In the genomic region with DNA sequence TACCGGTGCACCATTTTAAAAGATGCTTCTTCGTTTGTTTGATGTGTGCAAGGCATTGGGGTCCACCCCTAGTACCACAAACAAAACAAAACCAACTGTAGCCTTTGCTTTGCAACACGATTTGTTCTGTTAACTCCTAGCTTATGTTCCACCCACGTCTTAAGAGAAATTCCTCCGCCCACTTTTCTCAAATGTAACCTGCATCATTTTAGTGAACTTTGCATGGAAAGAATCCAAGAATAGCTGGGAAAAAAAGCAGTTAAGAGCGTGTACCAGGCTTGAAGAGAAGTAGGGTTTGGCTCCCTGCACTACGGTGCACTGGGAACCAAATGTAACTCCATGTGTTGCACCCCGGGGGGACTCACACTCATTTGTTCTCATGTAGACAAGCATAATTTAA, we compare ENCODE assay signal across 8 mouse cellular contexts. TPM values are rescaled to one million over a fixed set of nuclear protein-coding genes. Genes with fewer than 3 reads are reported as not detected.
DNase-seq lines count a peak whose midpoint lies in the region; ATAC-seq and TF ChIP-seq lines count a peak whose summit lies in the region.

No protein-coding gene starts in this region.

- H3K27ac ChIP-seq in kidney, embryonic 14.5 days (ENCODE audit: low read depth, low read length): 0 out of 2 replicates have a peak overlapping the region, but pooled peaks have one; percentile 94
- H3K27ac ChIP-seq in midbrain, embryonic 12.5 days (replicated peaks): no peak overlapping the region
- no peak overlapping the region for H3K27ac ChIP-seq in thymus, adult 2 months (ENCODE audit: control insufficient read depth, insufficient read depth, low read length)

- peak overlapping the region; percentile 66 for H3K4me3 ChIP-seq in kidney, embryonic 14.5 days (ENCODE audit: low read length)
- H3K4me3 ChIP-seq in midbrain, embryonic 12.5 days: peak overlapping the region; percentile 100
- no peak overlapping the region for H3K4me3 ChIP-seq in thymus, adult 2 months (ENCODE audit: control insufficient read depth, insufficient read depth, low read length)

- ATAC-seq in kidney, embryonic 14.5 days (ENCODE audit: low FRiP score, low TSS enrichment): no peak
- ATAC-seq in midbrain, embryonic 12.5 days (ENCODE audit: low FRiP score, low read depth): no peak

- H3K9ac ChIP-seq in kidney, embryonic 14.5 days (ENCODE audit: low read depth, low read length): peak overlapping the region; percentile 100
- peak overlapping the region; percentile 100 for H3K9ac ChIP-seq in midbrain, embryonic 12.5 days (replicated peaks)

- no peaks in the 10 kb centered on the region for H3K27me3 ChIP-seq in kidney, embryonic 14.5 days (ENCODE audit: control insufficient read depth, insufficient read depth, low read length)
- H3K27me3 ChIP-seq in midbrain, embryonic 12.5 days: no peaks in the 10 kb centered on the region
- H3K27me3 ChIP-seq in thymus, adult 2 months (ENCODE audit: control insufficient read depth, insufficient read depth, low read length): no peaks in the 10 kb centered on the region

- no peak for DNase-seq in kidney, adult 18-20 months
- peak; percentile 17 for DNase-seq in Muller cell, postnatal 12 days (ENCODE audit: inconsistent ontology term)
- peak; percentile 30 for DNase-seq in gonadal fat pad, adult 2 months (ENCODE audit: low read depth)
- DNase-seq in left cerebral cortex, postnatal 4 days: no peak
- no peak for DNase-seq in layer of hippocampus, postnatal 36 days
- DNase-seq in thymus, adult 2 months: no peak

- H3K9me3 ChIP-seq in kidney, embryonic 14.5 days (ENCODE audit: control insufficient read depth, low read length): no peaks in the 10 kb centered on the region
- H3K9me3 ChIP-seq in midbrain, embryonic 12.5 days: no peaks in the 10 kb centered on the region

- no peak for TF ChIP-seq POLR2A in thymus, adult 2 months (IDR thresholded peaks at IDR 0.05; ENCODE audit: control insufficient read depth, extremely low read depth, insufficient read depth, low read length, poor library complexity)

- no peak for TF ChIP-seq CTCF in thymus, adult 2 months (IDR thresholded peaks at IDR 0.05; ENCODE audit: borderline replicate concordance, control insufficient read depth, extremely low read depth, insufficient read depth, low read length, poor library complexity)

- H3K4me2 ChIP-seq in kidney, embryonic 14.5 days (replicated peaks; ENCODE audit: low read depth, low read length): peak overlapping the region; percentile 84
- peak overlapping the region; percentile 87 for H3K4me2 ChIP-seq in midbrain, embryonic 12.5 days (replicated peaks)

- intact Hi-C loops in left cerebral cortex, postnatal 4 days (cut with DNase I): no loop called here

- peaks cover 8% of the 10 kb centered on the region for H3K36me3 ChIP-seq in kidney, embryonic 14.5 days (ENCODE audit: control insufficient read depth, insufficient read depth, low read length)
- H3K36me3 ChIP-seq in midbrain, embryonic 12.5 days: peaks cover 9% of the 10 kb centered on the region
- peaks cover 6% of the 10 kb centered on the region for H3K36me3 ChIP-seq in thymus, adult 2 months (ENCODE audit: control insufficient read depth, insufficient read depth, low read length)

- WGBS in kidney, embryonic 14.5 days: 11% methylated on average over 8 of the region's 8 CpGs
- WGBS in midbrain, embryonic 12.5 days: 21% methylated on average over 8 of the region's 8 CpGs
- WGBS in thymus, adult 2 months: 5% methylated on average over 8 of the region's 8 CpGs

- peaks cover 14% of the 10 kb centered on the region for H3K4me1 ChIP-seq in kidney, embryonic 14.5 days (ENCODE audit: control insufficient read depth, insufficient read depth, low read length)
- peaks cover 22% of the 10 kb centered on the region for H3K4me1 ChIP-seq in midbrain, embryonic 12.5 days
- H3K4me1 ChIP-seq in thymus, adult 2 months (replicated peaks; ENCODE audit: control insufficient read depth, insufficient read depth, low read length): peaks cover 4% of the 10 kb centered on the region

RNA-seq across cellular contexts. Expression of gene B230219D22Rik, which starts 1.2 kb away (rescaled TPM):
- 55.2 and 77.6 TPM in 2 replicates for polyA plus RNA-seq in kidney, embryonic 14.5 days (2014; fragmentation: Nextera tagmentation; extraction: Ambion mirVana)
- 35.5 and 35.6 TPM in 2 replicates for polyA plus RNA-seq in gonadal fat pad, adult 2 months (2012; rRNA removed)
- 71.4 and 74.5 TPM in 2 replicates for polyA plus RNA-seq in midbrain, embryonic 12.5 days (2016; fragmentation: Nextera tagmentation; extraction: Ambion mirVana)
- total RNA-seq in left cerebral cortex, postnatal 4 days (2021): 100 to 1,000 TPM; 101 TPM
- 10 to 100 TPM; 80.7 to 84.1 TPM for total RNA-seq in layer of hippocampus, postnatal 36 days (2021)
- polyA plus RNA-seq in thymus, adult 2 months (2012; rRNA removed): 61.2 and 62.1 TPM in 2 replicates

RNA-seq across cellular contexts. Expression of gene Txndc15, which starts 20.3 kb away (rescaled TPM):
- 87.1 and 91.7 TPM in 2 replicates for polyA plus RNA-seq in kidney, embryonic 14.5 days (2014; fragmentation: Nextera tagmentation; extraction: Ambion mirVana)
- polyA plus RNA-seq in gonadal fat pad, adult 2 months (2012; rRNA removed): 57.4 and 58.7 TPM in 2 replicates
- polyA plus RNA-seq in midbrain, embryonic 12.5 days (2016; fragmentation: Nextera tagmentation; extraction: Ambion mirVana): 90.9 and 99.6 TPM in 2 replicates
- total RNA-seq in left cerebral cortex, postnatal 4 days (2021): 10 to 100 TPM; 58.7 to 59.5 TPM
- 10 to 100 TPM; 74.8 to 78.1 TPM for total RNA-seq in layer of hippocampus, postnatal 36 days (2021)
- polyA plus RNA-seq in thymus, adult 2 months (2012; rRNA removed): 48.9 and 50.8 TPM in 2 replicates

RNA-seq across cellular contexts. Expression of gene Pcbd2, which starts 33.1 kb away (rescaled TPM):
- polyA plus RNA-seq in kidney, embryonic 14.5 days (2014; fragmentation: Nextera tagmentation; extraction: Ambion mirVana): 49.2 and 58.4 TPM in 2 replicates
- polyA plus RNA-seq in gonadal fat pad, adult 2 months (2012; rRNA removed): 22.1 and 30.1 TPM in 2 replicates
- 23.9 and 30.0 TPM in 2 replicates for polyA plus RNA-seq in midbrain, embryonic 12.5 days (2016; fragmentation: Nextera tagmentation; extraction: Ambion mirVana)
- total RNA-seq in left cerebral cortex, postnatal 4 days (2021): 10 to 100 TPM; 20.6 to 25.4 TPM
- total RNA-seq in layer of hippocampus, postnatal 36 days (2021): 10 to 100 TPM; 32.5 to 35.4 TPM
- polyA plus RNA-seq in thymus, adult 2 months (2012; rRNA removed): 12.6 and 18.2 TPM in 2 replicates

RNA-seq across cellular contexts. Expression of gene Ddx46, which starts 59.3 kb away (rescaled TPM):
- 35.7 and 48.5 TPM in 2 replicates for polyA plus RNA-seq in kidney, embryonic 14.5 days (2014; fragmentation: Nextera tagmentation; extraction: Ambion mirVana)
- polyA plus RNA-seq in gonadal fat pad, adult 2 months (2012; rRNA removed): 13.6 and 13.9 TPM in 2 replicates
- 41.7 and 43.0 TPM in 2 replicates for polyA plus RNA-seq in midbrain, embryonic 12.5 days (2016; fragmentation: Nextera tagmentation; extraction: Ambion mirVana)
- 10 to 100 TPM; 49.7 to 50.2 TPM for total RNA-seq in left cerebral cortex, postnatal 4 days (2021)
- 10 to 100 TPM; 47.4 to 52.6 TPM for total RNA-seq in layer of hippocampus, postnatal 36 days (2021)
- polyA plus RNA-seq in thymus, adult 2 months (2012; rRNA removed): 25.3 and 29.5 TPM in 2 replicates

Comparison
In these comparisons a context has a peak if more than half of its experiments do, and no peak if none do; other contexts are left out.
1. DNase-seq: peak in Muller cell, postnatal 12 days (single experiment) and gonadal fat pad, adult 2 months (single experiment); none in kidney, adult 18-20 months (single experiment), left cerebral cortex, postnatal 4 days (single experiment), layer of hippocampus, postnatal 36 days (0 of 2) and thymus, adult 2 months (single experiment).